Mouse (Mus musculus): ENCODE measurements around the gene Rheb. TPM values are rescaled to one million over a fixed set of nuclear protein-coding genes. Genes with fewer than 3 reads are reported as not detected.
A peak's percentile ranks its signal among the peaks of the same experiment; 100 is the strongest.

The Rheb gene
- polyA plus RNA-seq, 1 experiment from 2014 or later, result 151 TPM

DNA sequence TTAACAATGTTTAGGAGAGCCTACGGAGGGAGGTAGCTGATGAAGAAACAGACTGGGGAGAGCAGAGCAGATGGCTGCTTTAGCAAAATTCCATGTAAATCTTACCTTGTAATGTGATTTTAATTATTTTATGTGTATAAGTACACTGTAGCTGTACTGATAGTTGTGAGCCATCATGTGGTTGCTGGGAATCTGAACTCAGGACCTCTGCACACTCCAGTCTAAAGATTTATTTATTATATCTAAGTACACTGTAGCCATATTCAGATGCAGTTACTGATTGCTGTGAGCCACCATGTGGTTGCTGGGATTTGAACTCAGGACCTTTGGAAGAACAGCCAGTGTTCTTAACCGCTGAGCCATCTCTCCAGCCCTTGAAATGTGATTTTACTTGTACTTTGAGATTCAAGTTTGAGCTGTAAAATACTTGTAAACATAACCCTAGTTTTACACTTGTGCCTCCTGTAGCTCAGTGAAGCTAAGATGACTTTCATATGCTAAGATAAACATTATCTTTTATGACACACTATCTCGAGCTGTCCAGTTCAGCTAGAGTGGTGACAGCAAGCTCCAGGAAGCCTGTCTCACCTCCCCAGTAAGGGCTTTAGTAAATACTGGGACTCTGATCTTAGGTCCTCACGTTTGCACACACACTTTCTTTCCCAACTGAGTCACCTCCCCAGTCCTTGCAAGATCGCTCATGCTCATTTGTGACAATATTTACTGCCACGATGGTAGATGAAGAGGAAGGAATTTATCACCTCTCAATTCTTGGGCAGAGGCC lies 40.4 kb downstream of the Rheb start:
- H3K9me3 ChIP-seq (ENCODE audit: control insufficient read depth), result no peaks in the 10 kb centered on the region
- peak; percentile 80 for ATAC-seq
- H3K4me3 ChIP-seq (ENCODE audit: low read depth, low read length), result no peak overlapping the region
- no peak for TF ChIP-seq CTCF (IDR thresholded peaks at IDR 0.05; ENCODE audit: low read depth)
- 0 out of 2 replicates have a peak overlapping the region, but pooled peaks have one; percentile 21 for H3K27ac ChIP-seq (ENCODE audit: low read depth, low read length)
- peaks cover 31% of the 10 kb centered on the region for H3K36me3 ChIP-seq (ENCODE audit: control insufficient read depth, insufficient read depth)
- no peak overlapping the region for H3K9ac ChIP-seq (ENCODE audit: low read depth, low read length)
- H3K4me1 ChIP-seq (replicated peaks; ENCODE audit: control insufficient read depth, insufficient read depth, low read length), result no peaks in the 10 kb centered on the region
- 31% methylated on average over 6 of the region's 6 CpGs for WGBS
- no peak overlapping the region for H3K4me2 ChIP-seq (replicated peaks; ENCODE audit: low read depth)
- no peaks in the 10 kb centered on the region for H3K27me3 ChIP-seq (replicated peaks; ENCODE audit: control insufficient read depth, insufficient read depth, low read length)

- Histone ChIP-seq H3K9ac (ENCODE audit: low read depth, low read length) (no peak overlapping the region), H3K4me2 (replicated peaks; ENCODE audit: low read depth) (no peak overlapping the region), H3K36me3 (ENCODE audit: control insufficient read depth, insufficient read depth) (peaks cover 18% of the 10 kb centered on the region), H3K9me3 (ENCODE audit: control insufficient read depth) (no peaks in the 10 kb centered on the region), H3K27ac (ENCODE audit: low read depth, low read length) (no peak overlapping the region), H3K27me3 (replicated peaks; ENCODE audit: control insufficient read depth, insufficient read depth, low read length) (no peaks in the 10 kb centered on the region), H3K4me3 (ENCODE audit: low read depth, low read length) (no peak overlapping the region), H3K4me1 (replicated peaks; ENCODE audit: control insufficient read depth, insufficient read depth, low read length) (no peaks in the 10 kb centered on the region)
- TF ChIP-seq CTCF (IDR thresholded peaks at IDR 0.05; ENCODE audit: low read depth), result peak; percentile 68
- no peak for ATAC-seq
Observed at GRCm38 (mm10) chr5:24800416-24800815, 42.0 kb downstream of the Rheb start.

GRCm38 (mm10) chr5:24798639-24799038 lies 43.8 kb downstream of the Rheb start:
- Histone ChIP-seq H3K9ac (ENCODE audit: low read depth, low read length) (no peak overlapping the region), H3K4me2 (replicated peaks; ENCODE audit: low read depth) (no peak overlapping the region), H3K27me3 (replicated peaks; ENCODE audit: control insufficient read depth, insufficient read depth, low read length) (no peaks in the 10 kb centered on the region), H3K4me3 (ENCODE audit: low read depth, low read length) (no peak overlapping the region), H3K27ac (ENCODE audit: low read depth, low read length) (no peak overlapping the region), H3K4me1 (replicated peaks; ENCODE audit: control insufficient read depth, insufficient read depth, low read length) (no peaks in the 10 kb centered on the region), H3K9me3 (ENCODE audit: control insufficient read depth) (no peaks in the 10 kb centered on the region), H3K36me3 (ENCODE audit: control insufficient read depth, insufficient read depth) (peaks cover 8% of the 10 kb centered on the region)
- TF ChIP-seq CTCF (IDR thresholded peaks at IDR 0.05; ENCODE audit: low read depth), result no peak
- no peak for ATAC-seq
- WGBS, result 69% methylated on average over 10 of the region's 10 CpGs

DNA sequence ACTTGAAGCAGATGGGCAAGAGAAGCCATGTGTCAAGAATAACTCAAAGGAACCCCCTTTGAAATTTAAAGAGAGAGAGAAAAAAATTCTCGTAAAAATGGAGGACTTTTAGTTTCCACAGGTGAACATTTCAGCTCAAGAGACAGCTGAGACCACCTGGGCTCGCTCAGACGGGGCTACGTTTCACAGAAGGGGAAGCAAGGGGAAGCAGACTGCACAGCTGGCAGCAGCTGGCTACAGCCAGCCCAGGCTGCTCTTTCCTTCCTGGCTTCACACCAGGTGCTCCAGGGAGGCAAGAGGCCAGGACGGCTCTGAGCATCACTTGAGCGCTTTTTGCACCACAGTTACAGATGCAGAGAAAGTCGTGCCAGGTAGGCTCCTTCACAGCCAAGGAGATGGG lies 44.6 kb downstream of the Rheb start:
- no peak for TF ChIP-seq CTCF (IDR thresholded peaks at IDR 0.05; ENCODE audit: low read depth)
- Histone ChIP-seq H3K4me2 (replicated peaks; ENCODE audit: low read depth) (no peak overlapping the region), H3K27ac (ENCODE audit: low read depth, low read length) (no peak overlapping the region), H3K9ac (ENCODE audit: low read depth, low read length) (no peak overlapping the region), H3K9me3 (ENCODE audit: control insufficient read depth) (no peaks in the 10 kb centered on the region), H3K27me3 (replicated peaks; ENCODE audit: control insufficient read depth, insufficient read depth, low read length) (no peaks in the 10 kb centered on the region), H3K4me3 (ENCODE audit: low read depth, low read length) (no peak overlapping the region), H3K4me1 (replicated peaks; ENCODE audit: control insufficient read depth, insufficient read depth, low read length) (no peaks in the 10 kb centered on the region), H3K36me3 (ENCODE audit: control insufficient read depth, insufficient read depth) (peaks cover 2% of the 10 kb centered on the region; the same call in 1 of the 2 replicates)
- 56% methylated on average over 7 of the region's 7 CpGs for WGBS
- ATAC-seq, result no peak

DNA sequence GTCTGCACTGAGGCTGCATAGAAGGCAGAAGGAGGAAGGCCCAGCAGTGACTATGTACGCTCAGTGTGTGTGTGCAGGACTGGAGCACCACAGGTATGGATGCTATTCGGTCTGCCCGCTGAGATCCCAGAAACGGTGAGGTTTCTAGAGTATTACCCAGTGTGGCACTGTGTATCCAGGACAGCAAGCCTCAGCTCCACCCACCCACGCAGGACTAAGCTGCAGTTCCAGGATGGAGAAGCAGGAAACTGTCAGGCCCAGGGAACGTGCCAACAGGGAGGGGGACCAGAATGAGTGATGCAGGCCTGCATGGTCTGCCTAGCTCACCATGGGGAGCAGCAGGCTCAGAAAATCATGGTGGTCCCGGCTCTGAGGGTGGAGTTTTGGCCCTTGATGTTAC lies 49.5 kb downstream of the Rheb start:
- Histone ChIP-seq H3K9ac (ENCODE audit: low read depth, low read length) (no peak overlapping the region), H3K4me1 (replicated peaks; ENCODE audit: control insufficient read depth, insufficient read depth, low read length) (no peaks in the 10 kb centered on the region), H3K27ac (ENCODE audit: low read depth, low read length) (no peak overlapping the region), H3K27me3 (replicated peaks; ENCODE audit: control insufficient read depth, insufficient read depth, low read length) (no peaks in the 10 kb centered on the region), H3K36me3 (ENCODE audit: control insufficient read depth, insufficient read depth) (no peaks in the 10 kb centered on the region), H3K4me2 (replicated peaks; ENCODE audit: low read depth) (no peak overlapping the region), H3K4me3 (ENCODE audit: low read depth, low read length) (no peak overlapping the region), H3K9me3 (ENCODE audit: control insufficient read depth) (no peaks in the 10 kb centered on the region)
- no peak for ATAC-seq
- 71% methylated on average over 7 of the region's 7 CpGs for WGBS
- no peak for TF ChIP-seq CTCF (IDR thresholded peaks at IDR 0.05; ENCODE audit: low read depth)

DNA sequence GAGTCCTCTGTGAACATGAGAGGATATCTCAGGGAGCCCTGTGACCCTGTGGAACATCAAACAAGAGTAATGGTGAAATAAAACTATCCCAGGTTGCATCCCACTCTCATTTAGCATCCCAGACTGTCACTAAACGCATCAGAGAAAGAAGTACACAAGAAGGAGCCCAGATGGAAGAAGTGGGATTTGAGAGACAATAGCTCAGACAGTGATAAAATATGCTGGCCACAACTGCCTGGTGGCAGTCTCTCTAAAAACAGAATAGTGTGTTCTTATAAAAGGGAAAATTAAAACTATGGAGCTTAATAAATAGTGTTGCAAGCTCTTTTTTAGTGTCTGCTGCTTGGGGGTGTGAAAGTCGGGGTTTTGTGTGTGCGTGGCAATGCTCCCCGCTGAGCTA lies 59.5 kb downstream of the Rheb start:
- no peak overlapping the region for H3K4me3 ChIP-seq (ENCODE audit: low read depth, low read length)
- WGBS, result 87% methylated on average over 4 of the region's 4 CpGs
- TF ChIP-seq CTCF (IDR thresholded peaks at IDR 0.05; ENCODE audit: low read depth), result no peak
- no peak overlapping the region for H3K9ac ChIP-seq (ENCODE audit: low read depth, low read length)
- H3K9me3 ChIP-seq (ENCODE audit: control insufficient read depth), result peaks cover 8% of the 10 kb centered on the region; the same call in 1 of the 2 replicates
- no peaks in the 10 kb centered on the region for H3K4me1 ChIP-seq (replicated peaks; ENCODE audit: control insufficient read depth, insufficient read depth, low read length)
- H3K4me2 ChIP-seq (replicated peaks; ENCODE audit: low read depth), result no peak overlapping the region
- H3K27ac ChIP-seq (ENCODE audit: low read depth, low read length), result no peak overlapping the region
- no peaks in the 10 kb centered on the region for H3K36me3 ChIP-seq (ENCODE audit: control insufficient read depth, insufficient read depth)
- ATAC-seq, result no peak
- H3K27me3 ChIP-seq (replicated peaks; ENCODE audit: control insufficient read depth, insufficient read depth, low read length), result no peaks in the 10 kb centered on the region
